Mouse (Mus musculus) kidney, adult 9 months (tissue): ENCODE results near the gene Samd14.
"Not testable (repeated sequence)": the region's sequence is repeated elsewhere in the genome, so short reads cannot be mapped to it uniquely, and the experiment has no call there.

Source experiments
- DNase-seq: peaks from one replicate; pipeline ENCODE4 v3.0.0; 2022

Gene Samd14

GRCm38 (mm10) chr11:95009629-95010014, at the start of gene Samd14:
Samd14 (plus strand) TSS chr11:95009879.
- peak; percentile 47 for DNase-seq

- DNase-seq = no peak
Measured at GRCm38 (mm10) chr11:94962534-94963101, 47.1 kb upstream of the Samd14 start.

GRCm38 (mm10) chr11:94967419-94967818, 42.3 kb upstream of the Samd14 start, which contains the start of gene Hils1:
Hils1 (plus strand) TSS chr11:94967593.
- DNase-seq = no peak

- no peak for DNase-seq
Measured at GRCm38 (mm10) chr11:94968187-94968586, 41.5 kb upstream of the Samd14 start.

GRCm38 (mm10) chr11:94969709-94970108, 40.0 kb upstream of the Samd14 start:
- DNase-seq = not testable (repeated sequence)

- DNase-seq = peak; percentile 78
Measured at GRCm38 (mm10) chr11:94970210-94970943, 39.3 kb upstream of the Samd14 start.

- DNase-seq = no peak
Measured at GRCm38 (mm10) chr11:94971895-94972615, 37.6 kb upstream of the Samd14 start.

GRCm38 (mm10) chr11:94972887-94973286, 36.8 kb upstream of the Samd14 start:
- DNase-seq = no peak

GRCm38 (mm10) chr11:94973313-94973712, 36.4 kb upstream of the Samd14 start:
- DNase-seq = no peak

- no peak for DNase-seq
Measured at GRCm38 (mm10) chr11:94974951-94975350, 34.7 kb upstream of the Samd14 start.

- DNase-seq = no peak
Measured at GRCm38 (mm10) chr11:94976199-94976598, 33.5 kb upstream of the Samd14 start, which contains the start of gene Sgca. Sgca (minus strand) TSS chr11:94976327.

GRCm38 (mm10) chr11:94978178-94978915, 31.3 kb upstream of the Samd14 start:
- no peak for DNase-seq

- peak; percentile 95 for DNase-seq
Measured at GRCm38 (mm10) chr11:94978947-94979346, 30.7 kb upstream of the Samd14 start.

- no peak for DNase-seq
Measured at GRCm38 (mm10) chr11:94979462-94980179, 30.1 kb upstream of the Samd14 start.

- no peak for DNase-seq
Measured at GRCm38 (mm10) chr11:94985140-94985539, 24.5 kb upstream of the Samd14 start.

- DNase-seq = no peak
Measured at GRCm38 (mm10) chr11:94985822-94986221, 23.9 kb upstream of the Samd14 start.

- no peak for DNase-seq
Measured at GRCm38 (mm10) chr11:94986435-94986834, 23.2 kb upstream of the Samd14 start.

GRCm38 (mm10) chr11:94987341-94987740, 22.3 kb upstream of the Samd14 start:
- no peak for DNase-seq

- no peak for DNase-seq
Measured at GRCm38 (mm10) chr11:94987851-94988250, 21.8 kb upstream of the Samd14 start.

GRCm38 (mm10) chr11:94988780-94989561, 20.7 kb upstream of the Samd14 start:
- no peak for DNase-seq

- peak; percentile 89 for DNase-seq
Measured at GRCm38 (mm10) chr11:94989562-94990017, 20.1 kb upstream of the Samd14 start.
